In genomic region chr4:88415017-88415416, GRCm38 (mm10) we compare ENCODE assay signal across 28 mouse cellular contexts. TPM values are rescaled to one million over a fixed set of nuclear protein-coding genes. Genes with fewer than 3 reads are reported as not detected.
DNase-seq lines count a peak whose midpoint lies in the region; ATAC-seq and TF ChIP-seq lines count a peak whose summit lies in the region.
"Had no signal": no experiment of that assay in that cellular context is flagged by ENCODE, and none has a peak within 500 bp of the region (broad histone marks: within the 10 kb centered on the region; RNA-seq: fewer than 3 reads in every experiment).

No protein-coding gene starts in this region.

- peak; percentile 16 for DNase-seq in kidney, postnatal 0 days (ENCODE audit: low spot score)
- no peak for DNase-seq in kidney, adult 8-10 months
- DNase-seq in Muller cell, postnatal 12 days (ENCODE audit: inconsistent ontology term): peak; percentile 83
- DNase-seq in retina, postnatal 1 day: peak; percentile 34
- DNase-seq in right cerebral cortex, postnatal 14 days: no peak
- DNase-seq: adrenal gland, postnatal 10 days; B cell, adult 2 months; cerebellum, adult 8-10 months; cerebellum, postnatal 36 days; heart, adult 11 months; heart, postnatal 14 days; kidney, postnatal 4 days; layer of hippocampus, adult 9-11 months; midbrain, embryonic 14.5 days; spleen, adult 18-20 months; thymus, postnatal 25 days had no signal

- H3K27ac ChIP-seq in kidney, postnatal 0 days: no peak overlapping the region
- H3K27ac ChIP-seq in midbrain, embryonic 13.5 days: no peak overlapping the region
- H3K27ac ChIP-seq: hindbrain, embryonic 12.5 days; kidney, embryonic 15.5 days; liver, embryonic 14.5 days; neural tube, embryonic 13.5 days; stomach, embryonic 15.5 days had no signal

- no peak for TF ChIP-seq CTCF in kidney, postnatal 0 days (IDR thresholded peaks at IDR 0.05; ENCODE audit: low read depth)

- ATAC-seq in kidney, postnatal 0 days (replicated peaks; ENCODE audit: low FRiP score, low read depth): no peak
- ATAC-seq in granulocyte monocyte progenitor cell, adult 5-6 weeks (replicated peaks; ENCODE audit: poor library complexity, severe bottlenecking): peak; percentile 77
- no peak for ATAC-seq in midbrain, embryonic 13.5 days
- ATAC-seq: intestine, postnatal 0 days had no signal

- no peaks in the 10 kb centered on the region for H3K27me3 ChIP-seq in kidney, postnatal 0 days (ENCODE audit: insufficient read depth, low read length)
- H3K27me3 ChIP-seq in midbrain, embryonic 13.5 days: no peaks in the 10 kb centered on the region
- H3K27me3 ChIP-seq: CH12.LX; heart, embryonic 12.5 days; hindbrain, embryonic 12.5 days; kidney, embryonic 15.5 days; megakaryocyte, embryonic 14.5 days; neural tube, embryonic 13.5 days; stomach, embryonic 15.5 days had no signal

- 0 out of 2 replicates have a peak, but pooled peaks cover 5% of the 10 kb centered on the region for H3K36me3 ChIP-seq in kidney, postnatal 0 days (ENCODE audit: insufficient read depth, low read length)
- no peaks in the 10 kb centered on the region for H3K36me3 ChIP-seq in midbrain, embryonic 13.5 days
- H3K36me3 ChIP-seq: hindbrain, embryonic 12.5 days; neural tube, embryonic 13.5 days; stomach, embryonic 15.5 days had no signal

- no peak overlapping the region for H3K9ac ChIP-seq in kidney, postnatal 0 days (ENCODE audit: low read depth, low read length)
- H3K9ac ChIP-seq in midbrain, embryonic 13.5 days (replicated peaks): no peak overlapping the region
- H3K9ac ChIP-seq: heart, embryonic 12.5 days; hindbrain, embryonic 12.5 days; kidney, embryonic 15.5 days; liver, embryonic 14.5 days; neural tube, embryonic 13.5 days; stomach, embryonic 15.5 days had no signal

- H3K4me1 ChIP-seq in kidney, postnatal 0 days (replicated peaks; ENCODE audit: insufficient read depth, low read length): no peaks in the 10 kb centered on the region
- H3K4me1 ChIP-seq in midbrain, embryonic 13.5 days (replicated peaks): 0 out of 2 replicates have a peak, but pooled peaks cover 4% of the 10 kb centered on the region
- H3K4me1 ChIP-seq: hindbrain, embryonic 12.5 days; kidney, embryonic 15.5 days; stomach, embryonic 15.5 days had no signal

- no peaks in the 10 kb centered on the region for H3K9me3 ChIP-seq in kidney, postnatal 0 days (replicated peaks; ENCODE audit: low read length)
- H3K9me3 ChIP-seq in midbrain, embryonic 13.5 days: no peaks in the 10 kb centered on the region
- H3K9me3 ChIP-seq: G1E; heart, embryonic 12.5 days; hindbrain, embryonic 12.5 days; kidney, embryonic 15.5 days; megakaryocyte, embryonic 14.5 days; neural tube, embryonic 13.5 days; stomach, embryonic 15.5 days had no signal

- H3K4me3 ChIP-seq in kidney, postnatal 0 days (replicated peaks; ENCODE audit: low read depth, low read length): no peak overlapping the region
- no peak overlapping the region for H3K4me3 ChIP-seq in midbrain, embryonic 13.5 days (replicated peaks)
- H3K4me3 ChIP-seq: heart, embryonic 12.5 days; hindbrain, embryonic 12.5 days; kidney, embryonic 15.5 days; megakaryocyte, embryonic 14.5 days; neural tube, embryonic 13.5 days; stomach, embryonic 15.5 days had no signal

- 51% methylated on average over 2 of the region's 2 CpGs for WGBS in kidney, postnatal 0 days
- WGBS in midbrain, embryonic 13.5 days: 40% methylated on average over 2 of the region's 2 CpGs

- H3K4me2 ChIP-seq in kidney, postnatal 0 days (ENCODE audit: low read length): no peak overlapping the region
- H3K4me2 ChIP-seq in midbrain, embryonic 13.5 days (replicated peaks): no peak overlapping the region
- H3K4me2 ChIP-seq: heart, embryonic 12.5 days; hindbrain, embryonic 12.5 days; kidney, embryonic 15.5 days; neural tube, embryonic 13.5 days; stomach, embryonic 15.5 days had no signal

RNA-seq across cellular contexts. Expression of gene Hacd4, which starts 23.7 kb away (rescaled TPM):
- 33.5 and 37.0 TPM in 2 replicates for polyA plus RNA-seq in kidney, postnatal 0 days (2015; fragmentation: Nextera tagmentation; extraction: Ambion mirVana)
- total RNA-seq in granulocyte monocyte progenitor cell, adult 5-6 weeks (2014; fragmentation: Nextera tagmentation): 1.8 and 4.9 TPM in 2 replicates
- 2.7 and 2.8 TPM in 2 replicates for total RNA-seq in granulocyte monocyte progenitor cell, adult 5-6 weeks (2017)
- 3.1 and 3.4 TPM in 2 replicates for polyA plus RNA-seq in midbrain, embryonic 13.5 days (2015; fragmentation: Nextera tagmentation; extraction: Ambion mirVana)
- polyA plus RNA-seq: G1E had no signal

Comparison
In these comparisons a context has a peak if more than half of its experiments do, and no peak if none do; other contexts are left out.
1. DNase-seq: peak in kidney, postnatal 0 days (single experiment), Muller cell, postnatal 12 days (single experiment) and retina, postnatal 1 day (single experiment); none in kidney, adult 8-10 months (0 of 2) and right cerebral cortex, postnatal 14 days (single experiment).